Mouse (Mus musculus) neural tube, embryonic 11.5 days (tissue): Measurements from ENCODE around the gene Thtpa. TPM values are rescaled to one million over a fixed set of nuclear protein-coding genes. Genes with fewer than 3 reads are reported as not detected.

Source experiments
- ATAC-seq: fragments of 200-750 bp; cut with Nextera tagmentation; 2 replicates; pipeline ENCODE4 v1.8.0; 2017; ENCODE audit warnings: moderate number of reproducible peaks, mild to moderate bottlenecking, moderate TSS enrichment, moderate library complexity; ENCODE audit not compliant: insufficient read depth, low FRiP score, low TSS enrichment
- DNase-seq: peaks from one replicate; pipeline ENCODE4 v3.0.0-alpha.2; 2015; ENCODE audit warnings: low spot score
- H3K27ac ChIP-seq: fragments of 300-500 bp; sonication (generic); 2 replicates; pipeline ENCODE4 v1.5.1; 2014; ENCODE audit warnings: low read depth, mild to moderate bottlenecking, low read length
- H3K27me3 ChIP-seq: fragments of 300-500 bp; sonication (generic); 2 replicates; pipeline ENCODE4 v1.6.1; 2014; ENCODE audit warnings: mild to moderate bottlenecking, low read length, mixed read lengths; ENCODE audit not compliant: control insufficient read depth, insufficient read depth
- H3K36me3 ChIP-seq: fragments of 300-500 bp; sonication (generic); 2 replicates; pipeline ENCODE4 v1.6.1; 2014; ENCODE audit warnings: mild to moderate bottlenecking, low read length, moderate library complexity, mixed read lengths; ENCODE audit not compliant: control insufficient read depth, insufficient read depth
- H3K4me1 ChIP-seq: fragments of 300-500 bp; sonication (generic); 2 replicates; pipeline ENCODE4 v1.6.1; 2014; ENCODE audit warnings: low read length, mixed read lengths; ENCODE audit not compliant: control insufficient read depth, insufficient read depth
- H3K4me2 ChIP-seq: fragments of 300-500 bp; sonication (generic); 2 replicates; pipeline ENCODE4 v1.6.1; 2014; ENCODE audit warnings: low read depth, mild to moderate bottlenecking, moderate library complexity
- H3K4me3 ChIP-seq: fragments of 300-500 bp; sonication (generic); 2 replicates; pipeline ENCODE4 v1.5.1; 2014; ENCODE audit warnings: low read depth, low read length
- H3K9ac ChIP-seq: fragments of 300-500 bp; sonication (generic); 2 replicates; pipeline ENCODE4 v1.6.1; 2014; ENCODE audit warnings: mild to moderate bottlenecking, low read length
- H3K9me3 ChIP-seq: fragments of 300-500 bp; sonication (generic); 2 replicates; pipeline ENCODE4 v1.6.1; 2016; ENCODE audit warnings: low read length; ENCODE audit not compliant: control insufficient read depth
- WGBS: fragments of 180-500 bp; shearing (Covaris S2); extraction: QIAGEN DNeasy Blood & Tissue Kit; methylation state at CpG from one replicate; pipeline ENCODE4 v1.1.7; 2014; 5-methylcytosine and 5-hydroxymethylcytosine counted together
- polyA plus RNA-seq: library from polyadenylated mRNA; unstranded; fragments of >200 nt; fragmentation: Nextera tagmentation; extraction: Ambion mirVana; gene quantifications from 2 replicates; pipeline ENCODE4 v1.2.1, GENCODE M21; 2014

Gene Thtpa
- polyA plus RNA-seq, 1 experiment from 2014 or later: 23.7 TPM

GRCm38 (mm10) chr14:55095671-55096070, 1.1 kb downstream of the Thtpa start:
- H3K27me3 ChIP-seq: no peaks in the 10 kb centered on the region
- no peak overlapping the region for H3K27ac ChIP-seq
- H3K9ac ChIP-seq: peak overlapping the region; percentile 56
- H3K9me3 ChIP-seq: no peaks in the 10 kb centered on the region
- H3K4me2 ChIP-seq: peak overlapping the region; percentile 75
- no peaks in the 10 kb centered on the region for H3K36me3 ChIP-seq
- peaks cover 23% of the 10 kb centered on the region for H3K4me1 ChIP-seq
- WGBS: 65% methylated on average over 12 of the region's 12 CpGs
- ATAC-seq: no peak
- peak overlapping the region; percentile 39 for H3K4me3 ChIP-seq
- DNase-seq: no peak

- no peak overlapping the region for H3K27ac ChIP-seq
- H3K27me3 ChIP-seq: no peaks in the 10 kb centered on the region
- WGBS: 59% methylated on average over 9 of the region's 9 CpGs
- no peaks in the 10 kb centered on the region for H3K36me3 ChIP-seq
- H3K9me3 ChIP-seq: no peaks in the 10 kb centered on the region
- H3K9ac ChIP-seq: peak overlapping the region; percentile 35; the same call in 1 of the 2 replicates
- DNase-seq: no peak
- H3K4me3 ChIP-seq: no peak overlapping the region
- ATAC-seq: no peak
- H3K4me2 ChIP-seq: peak overlapping the region; percentile 10; the same call in 1 of the 2 replicates
- H3K4me1 ChIP-seq: peaks cover 15% of the 10 kb centered on the region
Measured at GRCm38 (mm10) chr14:55096573-55097087, 2.0 kb downstream of the Thtpa start.

GRCm38 (mm10) chr14:55097646-55098045, 3.1 kb downstream of the Thtpa start:
- Histone ChIP-seq H3K4me3 (no peak overlapping the region), H3K9me3 (no peaks in the 10 kb centered on the region), H3K36me3 (no peaks in the 10 kb centered on the region), H3K27ac (no peak overlapping the region), H3K9ac (no peak overlapping the region), H3K4me2 (no peak overlapping the region), H3K4me1 (peaks cover 15% of the 10 kb centered on the region), H3K27me3 (no peaks in the 10 kb centered on the region)
- 79% methylated on average over 10 of the region's 10 CpGs for WGBS
- DNase-seq (no peak), ATAC-seq (no peak)

GRCm38 (mm10) chr14:55098067-55098466, 3.5 kb downstream of the Thtpa start:
- no peak overlapping the region for H3K4me3 ChIP-seq
- no peak overlapping the region for H3K27ac ChIP-seq
- no peaks in the 10 kb centered on the region for H3K9me3 ChIP-seq
- H3K36me3 ChIP-seq: no peaks in the 10 kb centered on the region
- H3K27me3 ChIP-seq: no peaks in the 10 kb centered on the region
- DNase-seq (peak; percentile 54), ATAC-seq (no peak)
- peaks cover 15% of the 10 kb centered on the region for H3K4me1 ChIP-seq
- H3K9ac ChIP-seq: no peak overlapping the region
- H3K4me2 ChIP-seq: no peak overlapping the region
- 65% methylated on average over 4 of the region's 4 CpGs for WGBS

GRCm38 (mm10) chr14:55101592-55101991, 7.0 kb downstream of the Thtpa start:
- Histone ChIP-seq H3K36me3 (no peaks in the 10 kb centered on the region), H3K4me1 (peaks cover 9% of the 10 kb centered on the region), H3K9me3 (no peaks in the 10 kb centered on the region), H3K27ac (no peak overlapping the region), H3K27me3 (no peaks in the 10 kb centered on the region), H3K4me2 (no peak overlapping the region), H3K9ac (no peak overlapping the region), H3K4me3 (no peak overlapping the region)
- 50% methylated on average over 4 of the region's 4 CpGs for WGBS
- DNase-seq (peak; percentile 70), ATAC-seq (no peak)

- ATAC-seq: no peak
- 81% methylated on average over 15 of the region's 15 CpGs for WGBS
Measured at GRCm38 (mm10) chr14:55102253-55102785, 7.7 kb downstream of the Thtpa start.

GRCm38 (mm10) chr14:55104365-55104764, 9.8 kb downstream of the Thtpa start:
- H3K9me3 ChIP-seq: no peaks in the 10 kb centered on the region
- no peaks in the 10 kb centered on the region for H3K36me3 ChIP-seq
- H3K27me3 ChIP-seq: no peaks in the 10 kb centered on the region
- H3K4me2 ChIP-seq: no peak overlapping the region
- DNase-seq (no peak), ATAC-seq (no peak)
- H3K9ac ChIP-seq: no peak overlapping the region
- no peak overlapping the region for H3K27ac ChIP-seq
- peaks cover 14% of the 10 kb centered on the region for H3K4me1 ChIP-seq
- no peak overlapping the region for H3K4me3 ChIP-seq
- WGBS: 88% methylated on average over 18 of the region's 18 CpGs

More at GRCm38 (mm10) chr14:55102253-55102785, 7.7 kb downstream of the Thtpa start:
- Histone ChIP-seq H3K27ac (no peak overlapping the region), H3K4me2 (no peak overlapping the region), H3K9ac (no peak overlapping the region), H3K36me3 (no peaks in the 10 kb centered on the region), H3K9me3 (no peaks in the 10 kb centered on the region), H3K4me3 (no peak overlapping the region), H3K4me1 (peaks cover 6% of the 10 kb centered on the region), H3K27me3 (no peaks in the 10 kb centered on the region)
- DNase-seq: no peak

- H3K4me3 ChIP-seq: peak overlapping the region; percentile 42; the same call in 1 of the 2 replicates
- no peaks in the 10 kb centered on the region for H3K9me3 ChIP-seq
- H3K9ac ChIP-seq: no peak overlapping the region; the same call in 1 of the 2 replicates
- WGBS: 4% methylated on average over 7 of the region's 7 CpGs
- DNase-seq (no peak), ATAC-seq (no peak)
- no peaks in the 10 kb centered on the region for H3K36me3 ChIP-seq
- no peak overlapping the region for H3K27ac ChIP-seq
- peak overlapping the region; percentile 88 for H3K4me2 ChIP-seq
- peaks cover 17% of the 10 kb centered on the region for H3K4me1 ChIP-seq
- peaks cover 4% of the 10 kb centered on the region; the same call in 1 of the 2 replicates for H3K27me3 ChIP-seq
Measured at GRCm38 (mm10) chr14:55105386-55105785, 10.8 kb downstream of the Thtpa start.
